Mouse (Mus musculus): ENCODE results near the gene Msi2. TPM values are rescaled to one million over a fixed set of nuclear protein-coding genes. Genes with fewer than 3 reads are reported as not detected.

The Msi2 gene
- polyA plus RNA-seq, 1 experiment from 2014 or later: 41.0 TPM

DNA sequence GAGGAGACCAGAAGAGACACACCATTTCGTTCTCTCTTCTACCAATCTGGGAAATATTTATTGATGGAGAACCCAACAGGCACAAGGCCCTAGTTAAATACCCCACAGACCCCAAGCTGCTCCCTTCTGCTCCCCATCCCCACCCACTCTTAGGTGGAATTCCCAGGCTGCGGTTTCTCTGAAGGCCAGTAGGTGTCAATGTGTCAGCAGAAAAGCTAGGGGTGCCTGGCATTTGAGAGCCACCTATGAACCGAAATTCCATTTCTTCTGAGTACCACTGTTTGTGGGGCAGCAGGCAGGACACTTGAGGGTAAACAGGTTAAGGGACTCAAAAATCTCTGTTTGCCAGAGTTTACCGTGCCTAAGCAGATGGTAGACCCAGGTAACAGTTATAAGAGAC lies 426.6 kb downstream of the Msi2 start:
- ATAC-seq (ENCODE audit: low FRiP score): no peak

DNA sequence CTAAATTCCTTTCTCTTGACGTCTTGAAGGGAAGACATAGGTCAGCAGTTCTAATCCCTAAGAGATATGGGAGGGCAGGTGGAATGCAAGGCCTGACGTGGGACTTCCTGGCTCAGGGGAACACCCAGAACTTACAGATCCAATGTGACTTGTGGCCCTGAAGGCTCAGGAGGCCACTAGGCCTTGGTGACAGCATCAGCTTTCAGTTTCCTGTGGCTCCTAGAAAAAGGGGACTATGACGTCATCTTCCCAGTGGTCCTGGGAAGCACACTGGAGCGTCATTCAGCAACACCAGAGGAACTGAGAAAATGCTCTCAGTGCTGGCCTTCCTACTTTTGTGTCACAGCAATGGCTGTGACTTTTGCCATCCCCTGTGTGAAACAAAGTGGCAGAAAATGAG lies 427.1 kb downstream of the Msi2 start:
- H3K4me3 ChIP-seq: no peak overlapping the region
- no peaks in the 10 kb centered on the region for H3K36me3 ChIP-seq
- H3K27me3 ChIP-seq: no peaks in the 10 kb centered on the region
- no peaks in the 10 kb centered on the region for H3K9me3 ChIP-seq
- WGBS: 67% methylated on average over 4 of the region's 4 CpGs
- peaks cover 63% of the 10 kb centered on the region for H3K4me1 ChIP-seq (replicated peaks)
- H3K4me2 ChIP-seq: no peak overlapping the region
- no peak for ATAC-seq (ENCODE audit: low FRiP score)
- no peak overlapping the region for H3K27ac ChIP-seq
- H3K9ac ChIP-seq: no peak overlapping the region

More for the DNA sequence above, 426.6 kb downstream of the Msi2 start:
- Histone ChIP-seq H3K4me2 (no peak overlapping the region), H3K27ac (no peak overlapping the region), H3K36me3 (no peaks in the 10 kb centered on the region), H3K4me1 (replicated peaks) (peaks cover 64% of the 10 kb centered on the region), H3K27me3 (no peaks in the 10 kb centered on the region), H3K4me3 (no peak overlapping the region), H3K9ac (no peak overlapping the region), H3K9me3 (no peaks in the 10 kb centered on the region)
- 33% methylated on average over 4 of the region's 4 CpGs for WGBS

Small RNA genes lying within 50 kb of the gene (microRNA-seq; reads per million reads assigned to microRNA genes)
- gene Mir378b: not detected

Other genes starting within 250 kb of the Msi2 start
- 26.9 and 28.6 TPM in 2 replicates for gene Akap1, start 146.1 kb upstream of the Msi2 start, polyA plus RNA-seq (2015; fragmentation: Nextera tagmentation; extraction: Ambion mirVana)
- gene Scpep1, start 237.0 kb upstream of the Msi2 start, polyA plus RNA-seq (2015; fragmentation: Nextera tagmentation; extraction: Ambion mirVana): 24.5 and 26.0 TPM in 2 replicates
- gene Elobl, start 248.4 kb upstream of the Msi2 start, polyA plus RNA-seq (2015; fragmentation: Nextera tagmentation; extraction: Ambion mirVana): not detected in 2 replicates